29 mouse cellular contexts compared by ENCODE assay signal in genomic region chr6:128225846-128226176, GRCm38 (mm10).
DNase-seq lines count a peak whose midpoint lies in the region; ATAC-seq and TF ChIP-seq lines count a peak whose summit lies in the region.
"Had no signal": no experiment of that assay in that cellular context is flagged by ENCODE, and none has a peak within 500 bp of the region (broad histone marks: within the 10 kb centered on the region; RNA-seq: fewer than 3 reads in every experiment).

No protein-coding gene starts in this region.

- 62% methylated on average over 1 of the region's 1 CpGs for WGBS in intestine, embryonic 15.5 days
- 65% methylated on average over 1 of the region's 1 CpGs for WGBS in intestine, postnatal 0 days
- WGBS in lung, embryonic 16.5 days, result 50% methylated on average over 1 of the region's 1 CpGs
- 56% methylated on average over 1 of the region's 1 CpGs for WGBS in intestine, embryonic 16.5 days
- 50% methylated on average over 1 of the region's 1 CpGs for WGBS in liver, embryonic 16.5 days (ENCODE audit: insufficient replicate concordance)

- no peak overlapping the region for H3K4me2 ChIP-seq in intestine, embryonic 15.5 days (replicated peaks)
- H3K4me2 ChIP-seq in intestine, postnatal 0 days (replicated peaks; ENCODE audit: low read depth), result no peak overlapping the region
- H3K4me2 ChIP-seq in lung, embryonic 16.5 days (ENCODE audit: low read depth, low read length), result no peak overlapping the region
- H3K4me2 ChIP-seq in intestine, embryonic 16.5 days (ENCODE audit: low read depth, low read length), result no peak overlapping the region
- no peak overlapping the region for H3K4me2 ChIP-seq in liver, embryonic 16.5 days (ENCODE audit: low read depth, low read length)
- H3K4me2 ChIP-seq: embryonic facial prominence, embryonic 12.5 days; embryonic facial prominence, embryonic 15.5 days; forebrain, embryonic 12.5 days; forebrain, embryonic 15.5 days; heart, embryonic 12.5 days; heart, embryonic 15.5 days; hindbrain, embryonic 14.5 days had no signal

- no peak overlapping the region for H3K27ac ChIP-seq in intestine, embryonic 15.5 days
- no peak overlapping the region for H3K27ac ChIP-seq in intestine, postnatal 0 days (ENCODE audit: low read depth, low read length)
- peak overlapping the region; percentile 13; the same call in 1 of the 2 replicates for H3K27ac ChIP-seq in lung, embryonic 16.5 days (ENCODE audit: low read length)
- no peak overlapping the region for H3K27ac ChIP-seq in intestine, embryonic 16.5 days (ENCODE audit: low read length)
- H3K27ac ChIP-seq in liver, embryonic 16.5 days (ENCODE audit: low read length), result peak overlapping the region; percentile 75
- H3K27ac ChIP-seq: embryonic facial prominence, embryonic 12.5 days; embryonic facial prominence, embryonic 15.5 days; forebrain, embryonic 12.5 days; forebrain, embryonic 15.5 days; hindbrain, embryonic 14.5 days; hindbrain, postnatal 0 days had no signal

- no peak overlapping the region for H3K9ac ChIP-seq in intestine, embryonic 15.5 days
- H3K9ac ChIP-seq in intestine, postnatal 0 days (ENCODE audit: low read depth, low read length), result no peak overlapping the region
- no peak overlapping the region for H3K9ac ChIP-seq in lung, embryonic 16.5 days (ENCODE audit: low read length)
- no peak overlapping the region for H3K9ac ChIP-seq in intestine, embryonic 16.5 days (ENCODE audit: low read depth, low read length)
- no peak overlapping the region for H3K9ac ChIP-seq in liver, embryonic 16.5 days (ENCODE audit: low read depth, low read length)
- H3K9ac ChIP-seq: embryonic facial prominence, embryonic 12.5 days; embryonic facial prominence, embryonic 15.5 days; forebrain, embryonic 12.5 days; forebrain, embryonic 15.5 days; heart, embryonic 12.5 days; heart, embryonic 15.5 days; hindbrain, embryonic 14.5 days had no signal

- peak; percentile 18; the same call in 1 of the 2 replicates for ATAC-seq in intestine, embryonic 15.5 days
- ATAC-seq in intestine, postnatal 0 days, result no peak
- peak; percentile 32; the same call in 1 of the 2 replicates for ATAC-seq in lung, embryonic 16.5 days (ENCODE audit: low read depth)
- ATAC-seq in intestine, embryonic 16.5 days, result peak; percentile 27
- no peak; the same call in 1 of the 2 replicates for ATAC-seq in liver, embryonic 16.5 days (ENCODE audit: low read depth)
- ATAC-seq in erythroid progenitor cell, adult 5-6 weeks (replicated peaks; ENCODE audit: low FRiP score, poor library complexity, severe bottlenecking), result no peak
- ATAC-seq: forebrain, embryonic 15.5 days; hindbrain, postnatal 0 days had no signal

- no peak overlapping the region for H3K4me3 ChIP-seq in intestine, embryonic 15.5 days (replicated peaks)
- H3K4me3 ChIP-seq in intestine, postnatal 0 days (ENCODE audit: low read depth, low read length), result no peak overlapping the region
- no peak overlapping the region for H3K4me3 ChIP-seq in lung, embryonic 16.5 days (ENCODE audit: low read length)
- H3K4me3 ChIP-seq in intestine, embryonic 16.5 days (ENCODE audit: low read length), result no peak overlapping the region
- H3K4me3 ChIP-seq in liver, embryonic 16.5 days (ENCODE audit: low read depth, low read length), result no peak overlapping the region
- H3K4me3 ChIP-seq: embryonic facial prominence, embryonic 12.5 days; embryonic facial prominence, embryonic 15.5 days; forebrain, embryonic 12.5 days; forebrain, embryonic 15.5 days; heart, embryonic 12.5 days; heart, embryonic 15.5 days had no signal

- no peaks in the 10 kb centered on the region for H3K27me3 ChIP-seq in intestine, embryonic 15.5 days (replicated peaks)
- H3K27me3 ChIP-seq in intestine, postnatal 0 days (replicated peaks; ENCODE audit: control insufficient read depth, insufficient read depth, low read length), result no peaks in the 10 kb centered on the region
- no peaks in the 10 kb centered on the region for H3K27me3 ChIP-seq in lung, embryonic 16.5 days (ENCODE audit: control insufficient read depth, insufficient read depth, low read depth, low read length)
- H3K27me3 ChIP-seq in intestine, embryonic 16.5 days (replicated peaks; ENCODE audit: control insufficient read depth, insufficient read depth, low read length), result no peaks in the 10 kb centered on the region
- H3K27me3 ChIP-seq in liver, embryonic 16.5 days (ENCODE audit: control insufficient read depth, insufficient read depth, low read depth, low read length), result no peaks in the 10 kb centered on the region
- H3K27me3 ChIP-seq: embryonic facial prominence, embryonic 12.5 days; embryonic facial prominence, embryonic 15.5 days; forebrain, embryonic 12.5 days; forebrain, embryonic 15.5 days; heart, embryonic 12.5 days; heart, embryonic 15.5 days; Patski had no signal

- H3K4me1 ChIP-seq in intestine, embryonic 15.5 days (replicated peaks), result no peaks in the 10 kb centered on the region
- H3K4me1 ChIP-seq in intestine, postnatal 0 days (replicated peaks; ENCODE audit: control insufficient read depth, insufficient read depth, low read length), result no peaks in the 10 kb centered on the region
- peaks cover 11% of the 10 kb centered on the region for H3K4me1 ChIP-seq in lung, embryonic 16.5 days (replicated peaks; ENCODE audit: control insufficient read depth, insufficient read depth, low read length)
- peaks cover 6% of the 10 kb centered on the region for H3K4me1 ChIP-seq in intestine, embryonic 16.5 days (ENCODE audit: control insufficient read depth, insufficient read depth, low read length)
- no peaks in the 10 kb centered on the region; the same call in 1 of the 2 replicates for H3K4me1 ChIP-seq in liver, embryonic 16.5 days (ENCODE audit: control insufficient read depth, low read depth, low read length)
- H3K4me1 ChIP-seq: embryonic facial prominence, embryonic 12.5 days; forebrain, embryonic 12.5 days; forebrain, embryonic 15.5 days had no signal

- no peaks in the 10 kb centered on the region for H3K36me3 ChIP-seq in intestine, embryonic 15.5 days
- no peaks in the 10 kb centered on the region for H3K36me3 ChIP-seq in intestine, postnatal 0 days (ENCODE audit: control insufficient read depth, insufficient read depth)
- no peaks in the 10 kb centered on the region for H3K36me3 ChIP-seq in lung, embryonic 16.5 days (ENCODE audit: control insufficient read depth, insufficient read depth, low read length)
- no peaks in the 10 kb centered on the region for H3K36me3 ChIP-seq in intestine, embryonic 16.5 days (ENCODE audit: control insufficient read depth, insufficient read depth, low read length)
- H3K36me3 ChIP-seq in liver, embryonic 16.5 days (ENCODE audit: control insufficient read depth, insufficient read depth), result no peaks in the 10 kb centered on the region
- H3K36me3 ChIP-seq: embryonic facial prominence, embryonic 12.5 days; embryonic facial prominence, embryonic 15.5 days; forebrain, embryonic 12.5 days; forebrain, embryonic 15.5 days; G1E; heart, embryonic 15.5 days had no signal

- no peak for TF ChIP-seq CTCF in intestine, postnatal 0 days (IDR thresholded peaks at IDR 0.05; ENCODE audit: low read depth)

- no peak for DNase-seq in lung, adult 18-20 months
- DNase-seq in kidney, postnatal 36 days, result no peak
- DNase-seq: adrenal gland, postnatal 10 days; adrenal gland, postnatal 36 days; B cell, adult 2 months; cerebellum, adult 11 months; cerebellum, adult 2 months; cerebellum, adult 9-11 months; cerebellum, postnatal 25 days; gastrocnemius, postnatal 10 days; gastrocnemius, postnatal 36 days; heart, postnatal 10 days; heart, postnatal 36 days had no signal

- H3K9me3 ChIP-seq in intestine, embryonic 15.5 days, result no peaks in the 10 kb centered on the region
- no peaks in the 10 kb centered on the region for H3K9me3 ChIP-seq in intestine, postnatal 0 days (ENCODE audit: control insufficient read depth)
- H3K9me3 ChIP-seq in lung, embryonic 16.5 days (ENCODE audit: control insufficient read depth, low read length), result no peaks in the 10 kb centered on the region
- no peaks in the 10 kb centered on the region for H3K9me3 ChIP-seq in intestine, embryonic 16.5 days (ENCODE audit: control insufficient read depth, low read length)
- no peaks in the 10 kb centered on the region for H3K9me3 ChIP-seq in liver, embryonic 16.5 days (replicated peaks; ENCODE audit: control insufficient read depth, low read length)
- H3K9me3 ChIP-seq: embryonic facial prominence, embryonic 12.5 days; embryonic facial prominence, embryonic 15.5 days; forebrain, embryonic 12.5 days; forebrain, embryonic 15.5 days; heart, embryonic 12.5 days; heart, embryonic 15.5 days had no signal

Comparison
In these comparisons a context has a peak if more than half of its experiments do, and no peak if none do; other contexts are left out.
1. ATAC-seq: peak in intestine, embryonic 15.5 days (single experiment), lung, embryonic 16.5 days (single experiment) and intestine, embryonic 16.5 days (single experiment); none in intestine, postnatal 0 days (single experiment), liver, embryonic 16.5 days (single experiment) and erythroid progenitor cell, adult 5-6 weeks (single experiment).
2. H3K27ac ChIP-seq: peak in lung, embryonic 16.5 days (single experiment) and liver, embryonic 16.5 days (single experiment); none in intestine, embryonic 15.5 days (single experiment), intestine, postnatal 0 days (single experiment) and intestine, embryonic 16.5 days (single experiment).